Mouse (Mus musculus) heart, adult 10 weeks (tissue): Measurements from ENCODE around the gene Thop1. TPM values are rescaled to one million over a fixed set of nuclear protein-coding genes. Genes with fewer than 3 reads are reported as not detected.

Experiments
- polyA plus RNA-seq: library from polyadenylated mRNA; stranded (reverse); fragments of 350-450 nt; fragmentation: Illumina TruSeq; extraction: RNeasy Lipid Tissue Mini Kit (QIAGEN cat#74804); gene quantifications from one replicate; pipeline ENCODE4 v1.2.3, GENCODE M21; 2014; ENCODE audit warnings: low read depth, low replicate concordance

Thop1 gene
- 12.6 TPM for polyA plus RNA-seq

DNA sequence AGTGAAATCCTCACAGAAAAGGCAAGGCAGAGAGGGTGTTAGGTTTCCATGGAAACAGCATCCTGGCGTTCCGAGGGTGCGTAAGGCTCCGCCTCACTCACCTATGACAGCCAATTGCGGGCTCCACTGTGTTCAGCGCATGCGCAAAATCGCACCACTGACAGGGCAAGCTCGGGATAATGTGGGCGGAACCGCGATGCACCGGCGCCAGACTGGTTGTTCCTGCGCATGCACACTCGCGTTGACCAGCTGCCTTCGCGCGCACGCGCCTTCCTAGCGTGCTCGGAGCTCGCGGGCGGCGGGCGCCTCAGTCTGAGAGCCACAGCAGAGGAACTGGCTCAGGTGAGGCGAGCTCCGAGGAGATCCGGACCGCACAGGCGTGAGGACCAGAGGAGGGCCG, at the start of gene Thop1:
Gene Thop1, plus strand, starts transcription at position 200 of the 400 bp plus-strand sequence.

DNA sequence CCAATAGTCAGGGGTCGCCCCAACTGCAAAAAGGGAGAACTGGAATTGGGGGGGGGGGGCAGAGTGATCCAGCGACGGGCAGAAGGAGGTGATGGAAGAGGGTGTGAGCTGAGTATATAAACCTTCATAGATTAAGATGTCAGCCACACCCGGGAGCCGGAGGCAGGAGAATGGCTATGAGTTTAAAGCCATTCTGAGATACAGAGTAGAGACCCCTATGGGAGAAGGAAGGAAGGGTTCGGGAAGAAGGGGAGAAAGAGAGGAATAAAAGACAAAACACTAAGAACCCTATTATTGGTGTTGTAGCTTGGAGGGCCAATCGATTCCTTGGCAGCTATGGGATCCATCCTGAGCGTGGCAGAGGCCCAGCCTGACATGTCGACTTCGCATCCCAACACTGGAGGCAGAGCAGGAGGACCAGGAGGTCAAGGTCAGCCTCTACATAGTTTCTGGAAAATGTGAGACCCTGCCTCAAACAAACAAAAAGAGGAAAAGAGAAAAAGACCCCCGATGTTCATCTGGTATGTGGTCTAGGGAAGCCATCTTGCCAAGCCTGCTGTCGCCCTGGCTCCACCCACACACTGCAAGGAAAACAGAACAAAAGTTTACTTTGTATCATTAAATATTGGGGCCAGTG, 44.1 kb upstream of the Thop1 start, which contains the start of gene Diras1:
Gene Diras1, minus strand, starts transcription at position 24 of the 637 bp plus-strand sequence.

DNA sequence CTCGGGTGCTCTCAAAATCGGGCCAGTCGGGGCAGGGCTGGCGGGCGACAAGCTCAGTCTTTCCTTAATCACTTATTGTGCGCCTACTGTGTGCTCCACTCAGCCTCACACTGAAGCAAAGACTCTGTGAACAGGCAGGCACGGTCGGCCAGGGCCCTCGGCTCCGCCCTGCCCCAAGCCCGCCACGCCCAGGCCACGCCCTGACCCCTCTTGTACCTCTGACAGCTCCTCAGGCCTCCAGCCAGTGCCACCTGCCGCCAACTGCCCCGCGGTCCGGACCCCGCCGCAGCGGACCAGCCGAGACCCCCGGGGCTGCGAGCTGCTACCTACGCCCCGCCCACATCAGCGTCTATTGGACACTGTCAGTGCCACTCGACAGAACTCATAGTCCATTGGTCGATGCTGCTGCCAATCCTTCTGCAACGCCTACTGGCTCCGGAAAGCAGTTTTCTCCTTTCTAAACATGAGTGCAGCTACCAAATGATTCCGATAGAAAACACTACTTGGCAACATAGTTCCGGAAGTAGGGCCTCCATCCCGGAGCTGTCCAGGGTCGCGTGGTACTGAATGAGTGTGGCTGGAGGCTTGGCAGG, 32.8 kb upstream of the Thop1 start, which contains the start of gene Slc39a3:
Gene Slc39a3, minus strand, starts transcription at position 439 of the 593 bp plus-strand sequence.

DNA sequence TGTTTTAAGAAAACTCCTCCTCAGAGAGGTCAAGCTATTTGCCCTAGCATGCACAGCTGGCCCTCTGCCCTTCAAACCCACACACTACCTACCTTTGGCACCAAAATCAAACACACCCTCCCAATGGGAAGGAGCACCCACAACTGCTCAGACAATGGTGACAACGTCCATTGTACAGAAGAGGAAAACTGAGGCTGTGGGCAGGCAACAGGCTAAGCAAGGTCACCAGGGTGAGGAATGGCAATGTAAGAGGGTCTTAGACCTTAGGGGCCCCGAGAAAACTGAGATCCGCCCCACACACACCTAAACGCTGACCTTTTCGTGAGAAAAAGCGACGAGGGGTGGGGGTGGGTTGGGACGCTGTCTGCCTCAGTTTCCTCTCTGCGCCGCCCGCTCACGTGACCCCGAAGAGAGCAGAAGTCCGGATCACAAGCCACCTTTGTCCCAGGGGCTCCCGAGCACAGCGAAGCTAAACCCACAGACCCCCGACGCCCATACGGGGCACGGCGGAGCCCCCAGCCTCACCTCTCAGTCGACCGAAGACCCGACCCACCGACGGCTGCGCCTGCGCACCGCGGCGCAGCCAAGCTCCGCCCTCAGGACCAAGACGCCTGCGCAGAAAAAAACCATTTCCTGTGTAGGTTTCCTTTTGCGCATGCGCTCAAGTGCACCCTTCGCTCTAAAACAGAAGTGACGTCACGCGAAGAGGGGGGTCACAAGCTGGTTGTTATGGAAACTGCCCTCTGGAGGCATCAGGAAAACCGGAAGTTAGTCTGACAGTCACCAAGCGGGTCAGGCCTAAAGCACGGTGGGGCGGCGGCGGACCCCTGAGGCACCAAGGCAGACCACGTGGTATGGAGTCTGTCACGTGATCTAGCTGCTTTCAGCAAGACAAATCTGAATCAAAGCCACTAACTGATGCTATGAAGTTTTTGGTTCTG, 10.0 kb upstream of the Thop1 start, which contains the start of gene Sgta:
Gene Sgta, minus strand, starts transcription at position 579 of the 941 bp plus-strand sequence.

DNA sequence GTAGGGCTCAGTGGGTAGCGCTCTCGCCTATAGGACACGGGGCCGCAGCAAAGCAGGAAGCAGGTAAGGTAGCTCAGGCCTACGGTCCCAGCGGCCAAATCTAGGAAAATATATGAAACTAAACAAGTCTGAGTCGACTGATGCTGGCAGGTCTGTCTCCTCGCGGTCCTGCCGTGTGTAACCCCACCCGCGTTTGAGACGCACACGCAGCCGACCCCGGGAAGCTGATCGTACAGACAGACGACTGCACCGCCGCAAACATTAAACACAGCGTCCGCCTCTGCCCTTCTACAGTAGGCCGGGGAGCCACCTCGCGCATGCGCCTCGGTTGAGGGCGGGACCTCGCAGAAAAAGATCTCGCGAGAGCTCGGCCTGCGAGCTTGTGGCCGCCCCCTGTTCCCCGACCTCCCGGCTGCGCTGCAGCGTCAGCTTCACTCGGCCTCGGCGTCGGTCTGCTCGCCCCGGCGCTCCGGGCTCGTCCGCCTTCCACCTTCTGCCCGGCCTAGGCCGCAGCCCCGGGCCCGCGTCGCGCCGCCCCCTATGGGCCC, 35.8 kb downstream of the Thop1 start, which contains the start of gene Map2k2:
Gene Map2k2, plus strand, starts transcription at position 351 of the 548 bp plus-strand sequence.

Other genes starting within 250 kb of the Thop1 start
- gene Oaz1, start 243.4 kb upstream of the Thop1 start, polyA plus RNA-seq: 873 TPM
- gene Lingo3, start 226.0 kb upstream of the Thop1 start, polyA plus RNA-seq: 10.1 TPM
- gene Lsm7, start 214.8 kb upstream of the Thop1 start, polyA plus RNA-seq: 71.8 TPM
- 16.7 TPM for gene Sppl2b, start 214.8 kb upstream of the Thop1 start, polyA plus RNA-seq
- not detected for gene Tmprss9, start 198.2 kb upstream of the Thop1 start, polyA plus RNA-seq
- 109 TPM for gene Timm13, start 169.1 kb upstream of the Thop1 start, polyA plus RNA-seq
- gene Lmnb2, start 151.8 kb upstream of the Thop1 start, polyA plus RNA-seq: 4.1 TPM
- gene Gadd45b, start 140.0 kb upstream of the Thop1 start, polyA plus RNA-seq: 7.3 TPM
- gene Gng7, start 55.1 kb upstream of the Thop1 start, polyA plus RNA-seq: 0.99 TPM
- not detected for gene Diras1, start 44.4 kb upstream of the Thop1 start, polyA plus RNA-seq
- gene Slc39a3, start 32.6 kb upstream of the Thop1 start, polyA plus RNA-seq: 13.6 TPM
- 90.2 TPM for gene Sgta, start 9.9 kb upstream of the Thop1 start, polyA plus RNA-seq
- 0.26 TPM for gene Creb3l3, start 28.8 kb downstream of the Thop1 start, polyA plus RNA-seq
- 88.4 TPM for gene Map2k2, start 35.9 kb downstream of the Thop1 start, polyA plus RNA-seq
- 17.1 TPM for gene Zbtb7a, start 65.2 kb downstream of the Thop1 start, polyA plus RNA-seq
- gene Pias4, start 97.9 kb downstream of the Thop1 start, polyA plus RNA-seq: 17.0 TPM
- gene Eef2, start 106.6 kb downstream of the Thop1 start, polyA plus RNA-seq: 1,037 TPM
- gene Dapk3, start 113.0 kb downstream of the Thop1 start, polyA plus RNA-seq: 33.0 TPM
- gene 4930442H23Rik, start 113.8 kb downstream of the Thop1 start, polyA plus RNA-seq: not detected
- 4.1 TPM for gene Nmrk2, start 132.0 kb downstream of the Thop1 start, polyA plus RNA-seq
- gene Atcay, start 160.8 kb downstream of the Thop1 start, polyA plus RNA-seq: not detected
- 3.0 TPM for gene Zfr2, start 163.1 kb downstream of the Thop1 start, polyA plus RNA-seq
- 0.47 TPM for gene Matk, start 182.9 kb downstream of the Thop1 start, polyA plus RNA-seq
- gene Mrpl54, start 196.9 kb downstream of the Thop1 start, polyA plus RNA-seq: 123 TPM
- 90.2 TPM for gene Apba3, start 196.9 kb downstream of the Thop1 start, polyA plus RNA-seq
- not detected for gene Tjp3, start 221.5 kb downstream of the Thop1 start, polyA plus RNA-seq
- 26.5 TPM for gene Pip5k1c, start 222.9 kb downstream of the Thop1 start, polyA plus RNA-seq